Mouse (Mus musculus): ENCODE data around the gene Rchy1.

Gene Rchy1

GRCm38 (mm10) chr5:91962639-91963440 lies at the start of gene Rchy1:
Rchy1 (minus strand) TSS chr5:91963068.
- DNase-seq (ENCODE audit: low spot score in 2 of 2): peak; percentile 97

GRCm38 (mm10) chr5:92011756-92012155 lies 48.9 kb upstream of the Rchy1 start:
- DNase-seq (ENCODE audit: low spot score in 2 of 2): no peak

GRCm38 (mm10) chr5:92009827-92010226 lies 47.0 kb upstream of the Rchy1 start:
- no peak for DNase-seq (ENCODE audit: low spot score in 2 of 2)

GRCm38 (mm10) chr5:92003011-92003410 lies 40.1 kb upstream of the Rchy1 start:
- peak in 1 of 2 experiments; percentile 51 for DNase-seq (ENCODE audit: low spot score in 2 of 2)

GRCm38 (mm10) chr5:92000770-92001169 lies 37.9 kb upstream of the Rchy1 start:
- peak in 1 of 2 experiments; percentile 58 for DNase-seq (ENCODE audit: low spot score in 2 of 2)

- no peak for DNase-seq (ENCODE audit: low spot score in 2 of 2)
Observed at GRCm38 (mm10) chr5:91994546-91994945, 31.7 kb upstream of the Rchy1 start.

- DNase-seq (ENCODE audit: low spot score in 2 of 2): no peak
Observed at GRCm38 (mm10) chr5:91993061-91993460, 30.2 kb upstream of the Rchy1 start.

GRCm38 (mm10) chr5:91991191-91991937 lies 28.5 kb upstream of the Rchy1 start:
- DNase-seq (ENCODE audit: low spot score in 2 of 2): peak in 1 of 2 experiments; percentile 27

GRCm38 (mm10) chr5:91989261-91989660 lies 26.4 kb upstream of the Rchy1 start:
- DNase-seq (ENCODE audit: low spot score in 2 of 2): no peak

GRCm38 (mm10) chr5:91987799-91988198 lies 24.9 kb upstream of the Rchy1 start:
- no peak for DNase-seq (ENCODE audit: low spot score in 2 of 2)

- DNase-seq (ENCODE audit: low spot score in 2 of 2): no peak
Observed at GRCm38 (mm10) chr5:91987236-91987635, 24.4 kb upstream of the Rchy1 start, which contains the start of gene Odaph. Odaph (plus strand) TSS chr5:91987475.

GRCm38 (mm10) chr5:91985721-91986120 lies 22.9 kb upstream of the Rchy1 start:
- DNase-seq (ENCODE audit: low spot score in 2 of 2): no peak

- DNase-seq (ENCODE audit: low spot score in 2 of 2): no peak
Observed at GRCm38 (mm10) chr5:91983490-91983889, 20.6 kb upstream of the Rchy1 start.

- DNase-seq (ENCODE audit: low spot score in 2 of 2): no peak
Observed at GRCm38 (mm10) chr5:91981176-91981840, 18.4 kb upstream of the Rchy1 start.

GRCm38 (mm10) chr5:91977397-91977770 lies 14.5 kb upstream of the Rchy1 start:
- no peak for DNase-seq (ENCODE audit: low spot score in 2 of 2)

GRCm38 (mm10) chr5:91976566-91977396 lies 13.9 kb upstream of the Rchy1 start:
- no peak for DNase-seq (ENCODE audit: low spot score in 2 of 2)

GRCm38 (mm10) chr5:91975758-91976157 lies 12.9 kb upstream of the Rchy1 start:
- DNase-seq (ENCODE audit: low spot score in 2 of 2): no peak

GRCm38 (mm10) chr5:91974002-91974401 lies 11.1 kb upstream of the Rchy1 start:
- DNase-seq (ENCODE audit: low spot score in 2 of 2): no peak

- no peak for DNase-seq (ENCODE audit: low spot score in 2 of 2)
Observed at GRCm38 (mm10) chr5:91972046-91972445, 9.2 kb upstream of the Rchy1 start.

- DNase-seq (ENCODE audit: low spot score in 2 of 2): peak in 1 of 2 experiments; percentile 87
Observed at GRCm38 (mm10) chr5:91962259-91962638, 619 bp downstream of the Rchy1 start.

- peak; percentile 19 to 23 for DNase-seq (ENCODE audit: low spot score in 2 of 2)
Observed at GRCm38 (mm10) chr5:91961370-91961769, 1.5 kb downstream of the Rchy1 start.

Data from spleen, postnatal 10 days (tissue).